Comparison of ENCODE assay signal across 23 mouse cellular contexts in genomic region chr10:118581376-118581775, GRCm38 (mm10).
DNase-seq lines count a peak whose midpoint lies in the region; ATAC-seq and TF ChIP-seq lines count a peak whose summit lies in the region.
"Had no signal": no experiment of that assay in that cellular context is flagged by ENCODE, and none has a peak within 500 bp of the region (broad histone marks: within the 10 kb centered on the region; RNA-seq: fewer than 3 reads in every experiment).

No protein-coding gene starts in this region.

- no peak overlapping the region for H3K4me2 ChIP-seq in liver, embryonic 12.5 days
- no peak overlapping the region for H3K4me2 ChIP-seq in liver, embryonic 14.5 days (ENCODE audit: low read depth)
- no peak overlapping the region for H3K4me2 ChIP-seq in liver, postnatal 0 days (ENCODE audit: low read depth, low read length)
- no peak overlapping the region for H3K4me2 ChIP-seq in kidney, embryonic 15.5 days
- no peak overlapping the region for H3K4me2 ChIP-seq in midbrain, embryonic 11.5 days
- H3K4me2 ChIP-seq: embryonic facial prominence, embryonic 13.5 days; forebrain, embryonic 12.5 days; forebrain, embryonic 15.5 days; heart, embryonic 11.5 days; hindbrain, embryonic 12.5 days; hindbrain, embryonic 15.5 days had no signal

- WGBS in liver, embryonic 12.5 days (ENCODE audit: insufficient replicate concordance): 28% methylated on average over 2 of the region's 2 CpGs
- WGBS in liver, embryonic 14.5 days (ENCODE audit: insufficient replicate concordance): 13% methylated on average over 2 of the region's 2 CpGs
- 26% methylated on average over 2 of the region's 2 CpGs for WGBS in liver, postnatal 0 days (ENCODE audit: insufficient replicate concordance)
- WGBS in kidney, embryonic 15.5 days: 39% methylated on average over 2 of the region's 2 CpGs
- WGBS in midbrain, embryonic 11.5 days: 85% methylated on average over 2 of the region's 2 CpGs

- H3K27ac ChIP-seq in liver, embryonic 12.5 days: no peak overlapping the region
- no peak overlapping the region for H3K27ac ChIP-seq in liver, embryonic 14.5 days
- peak overlapping the region; percentile 16; the same call in 1 of the 2 replicates for H3K27ac ChIP-seq in liver, postnatal 0 days (ENCODE audit: low read depth)
- no peak overlapping the region for H3K27ac ChIP-seq in kidney, embryonic 15.5 days
- H3K27ac ChIP-seq in midbrain, embryonic 11.5 days (ENCODE audit: low read depth, low read length): no peak overlapping the region
- H3K27ac ChIP-seq: embryonic facial prominence, embryonic 10.5 days; embryonic facial prominence, embryonic 13.5 days; forebrain, embryonic 12.5 days; forebrain, embryonic 15.5 days; hindbrain, embryonic 12.5 days; hindbrain, embryonic 15.5 days had no signal

- no peak for TF ChIP-seq EP300 in liver, embryonic 14.5 days (IDR thresholded peaks at IDR 0.05; ENCODE audit: low read depth)
- TF ChIP-seq EP300 in liver, postnatal 0 days (IDR thresholded peaks at IDR 0.05; ENCODE audit: low read depth): no peak

- no peaks in the 10 kb centered on the region for H3K9me3 ChIP-seq in liver, embryonic 12.5 days (replicated peaks)
- H3K9me3 ChIP-seq in liver, embryonic 14.5 days (ENCODE audit: control insufficient read depth, low read length): no peaks in the 10 kb centered on the region
- peaks cover 4% of the 10 kb centered on the region; the same call in 1 of the 2 replicates for H3K9me3 ChIP-seq in liver, postnatal 0 days (ENCODE audit: low read length)
- H3K9me3 ChIP-seq in kidney, embryonic 15.5 days (replicated peaks): no peaks in the 10 kb centered on the region
- H3K9me3 ChIP-seq in midbrain, embryonic 11.5 days (ENCODE audit: control insufficient read depth, low read length): no peaks in the 10 kb centered on the region; the same call in 1 of the 2 replicates
- H3K9me3 ChIP-seq: embryonic facial prominence, embryonic 10.5 days; forebrain, embryonic 12.5 days; forebrain, embryonic 15.5 days; hindbrain, embryonic 15.5 days had no signal

- H3K4me1 ChIP-seq in liver, embryonic 12.5 days: no peaks in the 10 kb centered on the region
- no peaks in the 10 kb centered on the region; a peak in 1 of 4 replicates for H3K4me1 ChIP-seq in liver, embryonic 14.5 days (replicated peaks; ENCODE audit: control insufficient read depth in 2 of 2, insufficient read depth in 2 of 2, low read length in 1 of 2)
- no peaks in the 10 kb centered on the region for H3K4me1 ChIP-seq in liver, postnatal 0 days (ENCODE audit: insufficient read depth)
- no peaks in the 10 kb centered on the region for H3K4me1 ChIP-seq in kidney, embryonic 15.5 days
- H3K4me1 ChIP-seq in midbrain, embryonic 11.5 days (ENCODE audit: control insufficient read depth, insufficient read depth, low read length): no peaks in the 10 kb centered on the region
- H3K4me1 ChIP-seq: embryonic facial prominence, embryonic 10.5 days; embryonic facial prominence, embryonic 13.5 days; forebrain, embryonic 12.5 days; forebrain, embryonic 15.5 days; hindbrain, embryonic 12.5 days; hindbrain, embryonic 15.5 days had no signal

- no peak for TF ChIP-seq CTCF in liver, embryonic 14.5 days (IDR thresholded peaks at IDR 0.05; ENCODE audit: low read depth)
- no peak for TF ChIP-seq CTCF in liver, postnatal 0 days (IDR thresholded peaks at IDR 0.05; ENCODE audit: low read depth)

- H3K9ac ChIP-seq in liver, embryonic 12.5 days: no peak overlapping the region
- no peak overlapping the region for H3K9ac ChIP-seq in liver, embryonic 14.5 days (replicated peaks)
- H3K9ac ChIP-seq in liver, postnatal 0 days (replicated peaks): no peak overlapping the region
- H3K9ac ChIP-seq in kidney, embryonic 15.5 days: no peak overlapping the region
- H3K9ac ChIP-seq in midbrain, embryonic 11.5 days (ENCODE audit: low read length): no peak overlapping the region
- H3K9ac ChIP-seq: embryonic facial prominence, embryonic 13.5 days; forebrain, embryonic 12.5 days; forebrain, embryonic 15.5 days; hindbrain, embryonic 12.5 days; hindbrain, embryonic 15.5 days had no signal

- H3K27me3 ChIP-seq in liver, embryonic 12.5 days (replicated peaks): no peaks in the 10 kb centered on the region
- no peaks in the 10 kb centered on the region for H3K27me3 ChIP-seq in liver, embryonic 14.5 days (ENCODE audit: control insufficient read depth, insufficient read depth, low read length)
- H3K27me3 ChIP-seq in liver, postnatal 0 days (ENCODE audit: insufficient read depth, low read length): no peaks in the 10 kb centered on the region
- H3K27me3 ChIP-seq in kidney, embryonic 15.5 days: no peaks in the 10 kb centered on the region
- H3K27me3 ChIP-seq in midbrain, embryonic 11.5 days (ENCODE audit: control insufficient read depth, insufficient read depth, low read length): no peaks in the 10 kb centered on the region
- H3K27me3 ChIP-seq: embryonic facial prominence, embryonic 13.5 days; forebrain, embryonic 12.5 days; forebrain, embryonic 15.5 days; hindbrain, embryonic 12.5 days; hindbrain, embryonic 15.5 days had no signal

- ATAC-seq in liver, embryonic 12.5 days: peak; percentile 21; the same call in 1 of the 2 replicates
- ATAC-seq in liver, embryonic 14.5 days (ENCODE audit: insufficient read depth): 0 out of 2 replicates have a peak, but pooled peaks have one; percentile 39
- ATAC-seq in liver, postnatal 0 days: peak; percentile 74
- ATAC-seq in kidney, embryonic 15.5 days (replicated peaks; ENCODE audit: low FRiP score): no peak
- no peak for ATAC-seq in midbrain, embryonic 11.5 days (ENCODE audit: low FRiP score)
- ATAC-seq: CD4-positive, CD25-positive, alpha-beta regulatory T cell, adult 4 months; forebrain, embryonic 15.5 days had no signal

- no peak for DNase-seq in liver
- no peak for DNase-seq in liver, embryonic 14.5 days (ENCODE audit: low read depth in 3 of 3, low spot score in 3 of 3)
- no peak for DNase-seq in liver, postnatal 0 days
- no peak for DNase-seq in midbrain, embryonic 11.5 days (ENCODE audit: low spot score, missing footprints)
- DNase-seq: adrenal gland, adult 2 months; adrenal gland, postnatal 14 days; cerebellum, adult 11-12 months; cerebellum, adult 8-10 months; cerebellum, postnatal 10 days; cerebellum, postnatal 36 days; embryo, embryonic 11 days; gastrocnemius, postnatal 25 days had no signal

- H3K4me3 ChIP-seq in liver, embryonic 12.5 days: no peak overlapping the region
- H3K4me3 ChIP-seq in liver, embryonic 14.5 days (ENCODE audit: insufficient read depth in 1 of 2, low read depth in 2 of 2, low read length in 2 of 2): no peak overlapping the region
- no peak overlapping the region for H3K4me3 ChIP-seq in liver, postnatal 0 days (ENCODE audit: low read depth, low read length)
- H3K4me3 ChIP-seq in kidney, embryonic 15.5 days (replicated peaks): no peak overlapping the region
- no peak overlapping the region for H3K4me3 ChIP-seq in midbrain, embryonic 11.5 days (ENCODE audit: low read depth, low read length)
- H3K4me3 ChIP-seq: embryonic facial prominence, embryonic 10.5 days; embryonic facial prominence, embryonic 13.5 days; erythroblast, embryonic 14.5 days; forebrain, embryonic 12.5 days; forebrain, embryonic 15.5 days; hindbrain, embryonic 12.5 days; hindbrain, embryonic 15.5 days had no signal

- no peaks in the 10 kb centered on the region for H3K36me3 ChIP-seq in liver, embryonic 12.5 days
- no peaks in the 10 kb centered on the region for H3K36me3 ChIP-seq in liver, embryonic 14.5 days (replicated peaks; ENCODE audit: control insufficient read depth, insufficient read depth, low read depth)
- H3K36me3 ChIP-seq in liver, postnatal 0 days (replicated peaks; ENCODE audit: insufficient read depth, low read length): no peaks in the 10 kb centered on the region
- no peaks in the 10 kb centered on the region for H3K36me3 ChIP-seq in kidney, embryonic 15.5 days
- no peaks in the 10 kb centered on the region for H3K36me3 ChIP-seq in midbrain, embryonic 11.5 days (ENCODE audit: control insufficient read depth, insufficient read depth, low read length)
- H3K36me3 ChIP-seq: embryonic facial prominence, embryonic 10.5 days; embryonic facial prominence, embryonic 13.5 days; forebrain, embryonic 12.5 days; forebrain, embryonic 15.5 days; hindbrain, embryonic 12.5 days; hindbrain, embryonic 15.5 days had no signal

Comparison
In these comparisons a context has a peak if more than half of its experiments do, and no peak if none do; other contexts are left out.
1. ATAC-seq: peak in liver, embryonic 12.5 days (single experiment), liver, embryonic 14.5 days (single experiment) and liver, postnatal 0 days (single experiment); none in kidney, embryonic 15.5 days (single experiment) and midbrain, embryonic 11.5 days (single experiment).